Mouse (Mus musculus) ES-Bruce4 (cell line): ENCODE data around the gene Zfp316. TPM values are rescaled to one million over a fixed set of nuclear protein-coding genes. Genes with fewer than 3 reads are reported as not detected.
A peak's percentile ranks its signal among the peaks of the same experiment; 100 is the strongest.

ENCODE experiments used
- H3K27ac ChIP-seq: 2 replicates; pipeline ENCODE4 v1.5.1; 2012; ENCODE audit warnings: low read length, inconsistent platforms; ENCODE audit not compliant: insufficient read depth
- H3K27me3 ChIP-seq: 2 replicates; pipeline ENCODE4 v1.6.1; 2012; ENCODE audit warnings: mild to moderate bottlenecking, low read length, inconsistent platforms; ENCODE audit not compliant: control insufficient read depth, poor library complexity, insufficient read depth, severe bottlenecking
- H3K36me3 ChIP-seq: 2 replicates; pipeline ENCODE4 v1.6.1; 2012; ENCODE audit warnings: inconsistent platforms, mild to moderate bottlenecking, low read length, moderate library complexity; ENCODE audit not compliant: control insufficient read depth, poor library complexity, insufficient read depth, severe bottlenecking
- H3K4me1 ChIP-seq: one replicate; pipeline ENCODE4 v1.8.1; 2011; ENCODE audit warnings: low read length; ENCODE audit not compliant: control insufficient read depth, insufficient read depth
- H3K4me3 ChIP-seq: 2 replicates; pipeline ENCODE4 v1.5.1; 2011; ENCODE audit warnings: low read depth, mild to moderate bottlenecking, low read length
- H3K9ac ChIP-seq: 2 replicates; pipeline ENCODE4 v1.6.1; 2012; ENCODE audit warnings: low read depth, mild to moderate bottlenecking, inconsistent platforms; ENCODE audit not compliant: poor library complexity, severe bottlenecking
- H3K9me3 ChIP-seq: replicated peaks from 2 replicates; pipeline ENCODE4 v1.6.1; 2012; ENCODE audit warnings: mild to moderate bottlenecking, low read length, inconsistent platforms; ENCODE audit not compliant: control insufficient read depth, poor library complexity, insufficient read depth, severe bottlenecking
- CTCF ChIP-seq: IDR thresholded peaks from one replicate; pipeline ENCODE4 v1.8.1; 2011; ENCODE audit warnings: low read depth, low read length
- EP300 ChIP-seq: IDR thresholded peaks from 2 replicates; pipeline ENCODE4 v1.6.1; 2011; ENCODE audit warnings: low read depth, low read length; ENCODE audit not compliant: insufficient read depth
- POLR2A ChIP-seq: IDR thresholded peaks from one replicate; pipeline ENCODE4 v1.8.1; 2011; ENCODE audit warnings: low read length; ENCODE audit not compliant: insufficient read depth
- polyA plus RNA-seq: library from polyadenylated mRNA; stranded (reverse); fragments of >200 nt; gene quantifications from 2 replicates; pipeline ENCODE4 v1.2.4, GENCODE M21; 2011; ENCODE audit warnings: low read depth; ENCODE audit not compliant: missing spikeins, insufficient read depth, insufficient read length

The Zfp316 gene
- polyA plus RNA-seq, 1 experiment, result 2.3 TPM

GRCm38 (mm10) chr5:143299686-143300085 is 29.9 kb upstream of the Zfp316 start:
- H3K27me3 ChIP-seq, result no peaks in the 10 kb centered on the region
- peak; percentile 93 for TF ChIP-seq CTCF
- TF ChIP-seq POLR2A, result no peak
- H3K9me3 ChIP-seq, result no peaks in the 10 kb centered on the region
- no peaks in the 10 kb centered on the region for H3K4me1 ChIP-seq
- H3K4me3 ChIP-seq, result no peak overlapping the region
- H3K36me3 ChIP-seq, result no peaks in the 10 kb centered on the region
- H3K27ac ChIP-seq, result no peak overlapping the region
- no peak overlapping the region for H3K9ac ChIP-seq

- Histone ChIP-seq H3K4me1 (no peaks in the 10 kb centered on the region), H3K27ac (no peak overlapping the region), H3K27me3 (peaks cover 2% of the 10 kb centered on the region), H3K4me3 (no peak overlapping the region), H3K36me3 (no peaks in the 10 kb centered on the region), H3K9ac (no peak overlapping the region), H3K9me3 (no peaks in the 10 kb centered on the region)
- no peak for TF ChIP-seq POLR2A
- peak; percentile 59 for TF ChIP-seq CTCF
Measured at GRCm38 (mm10) chr5:143298391-143298790, 28.6 kb upstream of the Zfp316 start.

- no peak overlapping the region for H3K9ac ChIP-seq
- peaks cover 4% of the 10 kb centered on the region for H3K27me3 ChIP-seq
- H3K36me3 ChIP-seq, result no peaks in the 10 kb centered on the region
- no peaks in the 10 kb centered on the region for H3K9me3 ChIP-seq
- no peak overlapping the region for H3K27ac ChIP-seq
- TF ChIP-seq EP300 (no peak), CTCF (no peak), POLR2A (no peak)
- H3K4me1 ChIP-seq, result no peaks in the 10 kb centered on the region
- no peak overlapping the region for H3K4me3 ChIP-seq
Measured at GRCm38 (mm10) chr5:143297986-143298385, 28.2 kb upstream of the Zfp316 start.

- Histone ChIP-seq H3K36me3 (no peaks in the 10 kb centered on the region), H3K27ac (no peak overlapping the region), H3K4me3 (no peak overlapping the region), H3K4me1 (no peaks in the 10 kb centered on the region), H3K27me3 (peaks cover 4% of the 10 kb centered on the region), H3K9me3 (no peaks in the 10 kb centered on the region), H3K9ac (no peak overlapping the region)
- TF ChIP-seq CTCF (no peak), POLR2A (no peak), EP300 (no peak)
Measured at GRCm38 (mm10) chr5:143295330-143295729, 25.5 kb upstream of the Zfp316 start.

DNA sequence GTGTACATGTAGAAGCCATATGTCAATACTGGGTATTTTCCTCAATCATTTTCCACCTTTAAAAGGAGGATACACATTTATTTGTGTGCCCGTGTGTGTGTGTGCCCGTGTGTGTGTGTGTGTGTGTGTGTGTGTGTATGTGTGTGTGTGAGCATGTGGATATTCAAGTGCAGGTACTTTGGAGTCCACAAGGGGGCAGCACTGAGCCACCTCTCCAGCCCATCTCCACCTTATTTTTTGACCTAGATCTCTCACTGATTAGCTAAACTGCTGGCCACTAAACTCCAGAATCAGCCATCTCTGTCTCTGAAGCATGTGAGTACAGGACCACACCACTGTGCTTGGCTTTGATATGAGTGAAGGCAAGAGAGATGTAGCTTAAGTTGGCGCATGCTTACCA is 25.0 kb upstream of the Zfp316 start:
- H3K9me3 ChIP-seq, result no peaks in the 10 kb centered on the region
- TF ChIP-seq CTCF, result peak; percentile 55
- no peak for TF ChIP-seq POLR2A
- no peak for TF ChIP-seq EP300
- H3K27me3 ChIP-seq, result peaks cover 4% of the 10 kb centered on the region

DNA sequence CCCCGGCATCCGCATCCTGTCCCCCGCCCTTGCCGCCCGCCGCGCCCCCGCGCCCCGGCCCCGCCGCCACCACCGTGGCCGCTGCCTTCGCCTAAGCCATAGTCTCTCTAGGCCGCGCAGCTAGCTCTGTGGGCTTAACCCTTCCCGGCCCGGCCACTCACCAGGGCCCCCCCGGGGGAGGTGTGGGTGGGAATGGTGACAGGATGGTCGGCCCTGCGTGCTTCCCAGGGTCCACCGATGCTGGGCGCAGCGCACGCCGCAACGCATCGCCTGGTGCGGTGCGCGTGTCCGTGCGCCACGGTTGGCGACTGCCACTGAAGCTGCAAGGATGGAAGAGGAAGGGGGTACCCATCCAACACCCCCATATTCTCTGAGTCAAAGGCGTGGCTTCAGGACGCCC is 23.6 kb upstream of the Zfp316 start, which contains the start of gene Zfp853:
Gene Zfp853 (minus strand): TSS at position 220 of the 400 bp plus-strand sequence.
- H3K36me3 ChIP-seq, result no peaks in the 10 kb centered on the region
- H3K9ac ChIP-seq, result peak within 1 kb of the TSS; percentile 77
- peak within 1 kb of the TSS; percentile 65 for H3K4me3 ChIP-seq
- TF ChIP-seq EP300 (no peak), POLR2A (no peak), CTCF (no peak)
- no peaks in the 10 kb centered on the region for H3K4me1 ChIP-seq
- H3K27ac ChIP-seq, result no peak within 1 kb of the TSS
- no peaks in the 10 kb centered on the region for H3K9me3 ChIP-seq
- peaks cover 4% of the 10 kb centered on the region for H3K27me3 ChIP-seq

More for the DNA sequence above, 25.0 kb upstream of the Zfp316 start:
- H3K4me3 ChIP-seq, result no peak overlapping the region
- no peak overlapping the region for H3K27ac ChIP-seq
- no peaks in the 10 kb centered on the region for H3K36me3 ChIP-seq
- no peaks in the 10 kb centered on the region for H3K4me1 ChIP-seq
- H3K9ac ChIP-seq, result no peak overlapping the region
